In the genomic region with DNA sequence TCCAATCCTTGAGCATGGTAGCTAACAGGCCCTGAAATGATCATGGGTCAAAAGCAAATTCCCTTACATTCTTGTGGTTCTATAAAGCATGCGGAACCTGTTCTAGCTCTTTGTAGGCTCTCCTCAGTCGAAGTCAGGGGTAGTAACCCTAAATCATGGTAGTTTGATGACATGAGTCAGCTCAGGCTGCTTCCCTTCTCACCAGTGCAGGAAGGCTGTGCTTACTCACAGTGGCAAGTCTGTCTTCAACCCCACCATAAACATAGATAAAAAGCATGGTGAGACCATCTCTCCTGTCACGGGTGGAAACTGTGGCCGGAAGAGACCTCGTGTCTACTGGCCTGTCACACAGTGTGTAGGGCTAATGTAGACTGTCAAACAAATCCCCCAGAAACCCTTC, we compare ENCODE assay signal across 18 mouse cellular contexts.
"Had no signal": no experiment of that assay in that cellular context is flagged by ENCODE, and none has a peak within 500 bp of the region (broad histone marks: within the 10 kb centered on the region; RNA-seq: fewer than 3 reads in every experiment).

No protein-coding gene starts in this region.

- H3K36me3 ChIP-seq: liver, embryonic 13.5 days; midbrain, embryonic 10.5 days; midbrain, embryonic 13.5 days; neural tube, embryonic 13.5 days had no signal

- H3K9ac ChIP-seq: liver, embryonic 13.5 days; midbrain, embryonic 13.5 days; neural tube, embryonic 13.5 days had no signal

- H3K4me3 ChIP-seq: layer of hippocampus, adult 2 months; liver, embryonic 13.5 days; megakaryocyte, embryonic 14.5 days; midbrain, embryonic 10.5 days; midbrain, embryonic 13.5 days; myocyte; neural tube, embryonic 13.5 days had no signal

- H3K27ac ChIP-seq: kidney, postnatal 0 days; layer of hippocampus, adult 2 months; liver, embryonic 13.5 days; midbrain, embryonic 10.5 days; midbrain, embryonic 13.5 days; neural tube, embryonic 13.5 days had no signal

- H3K4me1 ChIP-seq: liver, embryonic 13.5 days; neural tube, embryonic 13.5 days had no signal

- H3K27me3 ChIP-seq: liver, embryonic 13.5 days; midbrain, embryonic 13.5 days; neural tube, embryonic 13.5 days had no signal

- DNase-seq: kidney, adult 18-20 months; kidney, adult 9 months; kidney, postnatal 25 days; layer of hippocampus, adult 9-11 months; liver, embryonic 13.5 days; lung, adult 2 months; lung, postnatal 14 days; thymus, adult 18-20 months; thymus, postnatal 36 days had no signal

- H3K9me3 ChIP-seq: midbrain, embryonic 10.5 days; midbrain, embryonic 13.5 days; neural tube, embryonic 13.5 days had no signal

- H3K4me2 ChIP-seq: liver, embryonic 13.5 days; midbrain, embryonic 13.5 days; neural tube, embryonic 13.5 days had no signal

- ATAC-seq: intestine, embryonic 16.5 days; midbrain, embryonic 13.5 days; midbrain, embryonic 16.5 days had no signal
